Mouse (Mus musculus) liver, adult 10 weeks (tissue): Measurements from ENCODE around the gene Srp54a. TPM values are rescaled to one million over a fixed set of nuclear protein-coding genes. Genes with fewer than 3 reads are reported as not detected.

Experiments
- polyA plus RNA-seq: library from polyadenylated mRNA; stranded (reverse); fragments of 350-450 nt; fragmentation: Illumina TruSeq; extraction: RNeasy Lipid Tissue Mini Kit (QIAGEN cat#74804); gene quantifications from one replicate; pipeline ENCODE4 v1.2.3, GENCODE M21; 2014; ENCODE audit warnings: low read depth, low replicate concordance

Srp54a gene
- polyA plus RNA-seq: 309 TPM

GRCm38 (mm10) chr12:55079726-55080600 is at the start of gene Srp54a, which contains the start of gene 2700097O09Rik:
Gene Srp54a, plus strand, starts transcription at chr12:55080262.
Gene 2700097O09Rik, minus strand, starts transcription at chr12:55080110.

GRCm38 (mm10) chr12:55124242-55124641 is 44.2 kb downstream of the Srp54a start, which contains the start of gene Fam177a:
Gene Fam177a, plus strand, starts transcription at chr12:55124469.

GRCm38 (mm10) chr12:55154559-55155448 is 74.7 kb downstream of the Srp54a start, which contains the start of gene Srp54b:
Gene Srp54b, plus strand, starts transcription at chr12:55155104.

Other genes starting within 250 kb of the Srp54a start
- gene Cfl2, start 217.4 kb upstream of the Srp54a start, polyA plus RNA-seq: 229 TPM
- not detected for gene Gm20403, start 93.7 kb upstream of the Srp54a start, polyA plus RNA-seq
- gene Baz1a, start 65.9 kb upstream of the Srp54a start, polyA plus RNA-seq: 10.3 TPM
- gene 2700097O09Rik, start 152 bp upstream of the Srp54a start, polyA plus RNA-seq: 21.1 TPM
- not detected for gene Fam177a, start 44.2 kb downstream of the Srp54a start, polyA plus RNA-seq
- 2.1 TPM for gene Srp54b, start 74.8 kb downstream of the Srp54a start, polyA plus RNA-seq
- gene 1700047I17Rik2, start 119.3 kb downstream of the Srp54a start, polyA plus RNA-seq: 4.6 TPM
- gene Srp54c, start 149.9 kb downstream of the Srp54a start, polyA plus RNA-seq: 101 TPM
- 18.7 TPM for gene 1110008L16Rik, start 219.3 kb downstream of the Srp54a start, polyA plus RNA-seq
- 16.7 TPM for gene Ppp2r3c, start 222.7 kb downstream of the Srp54a start, polyA plus RNA-seq